Mouse (Mus musculus) neural tube, embryonic 14.5 days (tissue): ENCODE data around the gene Tigd3. TPM values are rescaled to one million over a fixed set of nuclear protein-coding genes. Genes with fewer than 3 reads are reported as not detected.

Experiments used
- ATAC-seq: fragments of 200-750 bp; cut with Nextera tagmentation; 2 replicates; pipeline ENCODE4 v1.8.0; 2017; ENCODE audit warnings: low read depth, mild to moderate bottlenecking, moderate TSS enrichment, moderate library complexity
- H3K27ac ChIP-seq: fragments of 300-500 bp; sonication (generic); 2 replicates; pipeline ENCODE4 v1.5.1; 2014; ENCODE audit warnings: low read depth, mild to moderate bottlenecking, control low read depth, low read length, moderate library complexity, mixed read lengths
- H3K27me3 ChIP-seq: fragments of 300-500 bp; sonication (generic); 2 replicates; pipeline ENCODE4 v1.6.1; 2014; ENCODE audit warnings: low read length; ENCODE audit not compliant: control insufficient read depth, insufficient read depth
- H3K36me3 ChIP-seq: fragments of 300-500 bp; sonication (generic); 2 replicates; pipeline ENCODE4 v1.6.1; 2014; ENCODE audit warnings: low read length, mixed read lengths; ENCODE audit not compliant: control insufficient read depth, insufficient read depth
- H3K4me1 ChIP-seq: fragments of 300-500 bp; sonication (generic); 2 replicates; pipeline ENCODE4 v1.6.1; 2014; ENCODE audit warnings: low read length; ENCODE audit not compliant: control insufficient read depth, insufficient read depth
- H3K4me2 ChIP-seq: fragments of 300-500 bp; sonication (generic); 2 replicates; pipeline ENCODE4 v1.6.1; 2014; ENCODE audit warnings: mild to moderate bottlenecking, low read depth, low read length, control low read depth
- H3K4me3 ChIP-seq: fragments of 300-500 bp; sonication (generic); 2 replicates; pipeline ENCODE4 v1.5.1; 2014; ENCODE audit warnings: low read depth, low read length, control low read depth, mixed read lengths
- H3K9ac ChIP-seq: fragments of 300-500 bp; sonication (generic); replicated peaks from 2 replicates; pipeline ENCODE4 v1.6.1; 2014; ENCODE audit warnings: low read depth, mild to moderate bottlenecking, control low read depth, low read length, mixed read lengths
- H3K9me3 ChIP-seq: fragments of 300-500 bp; sonication (generic); 2 replicates; pipeline ENCODE4 v1.6.1; 2016; ENCODE audit warnings: low read length; ENCODE audit not compliant: control insufficient read depth
- WGBS: fragments of 180-500 bp; shearing (Covaris S2); extraction: QIAGEN DNeasy Blood & Tissue Kit; methylation state at CpG from one replicate; pipeline ENCODE4 v1.1.7; 2014; 5-methylcytosine and 5-hydroxymethylcytosine counted together
- polyA plus RNA-seq: library from polyadenylated mRNA; unstranded; fragments of >200 nt; fragmentation: Nextera tagmentation; extraction: Ambion mirVana; gene quantifications from 2 replicates; pipeline ENCODE4 v1.2.1, GENCODE M21; 2014

Gene Tigd3
- polyA plus RNA-seq, 1 experiment from 2014 or later: 12.8 TPM

DNA sequence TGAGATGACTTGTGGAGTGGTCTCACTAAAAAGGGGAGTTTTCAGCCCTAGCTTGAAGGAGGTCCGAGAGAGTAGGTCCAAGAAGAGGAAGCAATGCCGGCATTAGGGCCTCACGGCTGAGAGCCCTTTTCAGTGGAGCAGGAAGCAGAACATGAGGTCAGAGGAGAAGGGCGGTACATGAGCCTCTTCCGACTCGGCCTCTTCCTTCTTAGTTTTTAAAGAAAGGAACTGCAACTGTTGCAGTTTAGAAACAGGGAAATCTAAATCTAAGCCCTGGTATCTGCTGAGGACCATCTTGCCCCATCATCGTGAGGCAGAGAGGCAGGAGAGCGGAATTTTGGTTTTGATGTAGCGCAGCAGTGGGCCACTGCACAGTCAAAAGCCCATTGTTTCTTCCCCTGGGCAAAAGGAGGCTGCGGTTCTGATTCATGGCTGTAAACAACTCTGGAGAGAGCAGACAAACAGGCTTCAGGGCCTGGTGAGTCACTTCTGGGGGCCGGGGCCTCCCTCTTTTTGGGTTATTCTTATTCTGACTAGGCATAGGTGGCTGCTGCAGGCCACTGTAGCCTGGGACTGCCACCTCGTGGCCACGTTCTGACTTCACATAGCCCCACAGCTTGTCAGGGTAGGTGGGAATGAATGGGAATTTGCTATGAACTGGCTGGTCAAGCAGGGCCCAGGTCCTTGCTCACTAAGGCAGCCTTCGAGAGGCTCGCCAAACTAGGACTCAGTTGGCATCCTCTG lies 16.2 kb downstream of the Tigd3 start, which contains the start of gene Slc25a45:
Gene Slc25a45, plus strand, starts transcription at position 191 of the 744 bp plus-strand sequence.
- no peaks in the 10 kb centered on the region for H3K36me3 ChIP-seq
- H3K4me1 ChIP-seq: peaks cover 12% of the 10 kb centered on the region
- peak; percentile 58; the same call in 1 of the 2 replicates for ATAC-seq

DNA sequence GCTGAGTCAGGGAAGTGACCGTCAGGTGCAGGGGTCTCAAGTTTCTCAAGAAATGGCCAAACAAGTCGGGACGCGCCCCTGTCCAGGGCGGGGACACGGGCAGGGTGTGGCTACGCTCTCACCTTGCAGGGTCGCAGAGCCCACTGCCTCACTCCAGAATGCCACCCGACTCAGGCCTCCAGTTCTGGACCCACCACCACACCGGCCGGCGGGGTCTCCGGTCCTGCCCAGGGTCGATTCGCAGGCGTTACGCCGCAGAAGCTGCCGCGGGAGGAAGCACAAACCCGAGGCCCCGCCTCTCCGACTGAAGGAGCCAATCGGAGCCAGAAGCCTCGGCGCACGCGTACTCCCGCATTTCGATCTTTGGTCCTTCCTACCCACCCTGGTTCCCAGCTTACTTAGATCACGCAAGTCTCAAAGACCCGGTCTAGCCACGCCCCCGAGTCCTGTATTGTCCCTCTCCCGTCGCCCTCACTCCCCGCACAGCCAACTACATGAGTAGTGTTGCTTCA lies 18.9 kb downstream of the Tigd3 start, which contains the start of gene Frmd8:
Gene Frmd8, minus strand, starts transcription at position 306 of the 512 bp plus-strand sequence.
- peak within 1 kb of the TSS; percentile 69 for H3K4me3 ChIP-seq
- no peaks in the 10 kb centered on the region for H3K9me3 ChIP-seq
- peak within 1 kb of the TSS; percentile 95 for H3K4me2 ChIP-seq
- H3K27me3 ChIP-seq: no peaks in the 10 kb centered on the region
- 0% methylated on average over 37 of the region's 37 CpGs for WGBS
- H3K9ac ChIP-seq: peak within 1 kb of the TSS; percentile 68
- peak within 1 kb of the TSS; percentile 52 for H3K27ac ChIP-seq
- ATAC-seq: peak; percentile 90
- H3K4me1 ChIP-seq: peaks cover 14% of the 10 kb centered on the region
- no peaks in the 10 kb centered on the region for H3K36me3 ChIP-seq

More for the DNA sequence above, 16.2 kb downstream of the Tigd3 start, which contains the start of gene Slc25a45:
- Histone ChIP-seq H3K4me2 (peak within 1 kb of the TSS; percentile 3; the same call in 1 of the 2 replicates), H3K27ac (no peak within 1 kb of the TSS), H3K4me3 (no peak within 1 kb of the TSS), H3K9me3 (no peaks in the 10 kb centered on the region), H3K27me3 (no peaks in the 10 kb centered on the region), H3K9ac (no peak within 1 kb of the TSS; the same call in 1 of the 2 replicates)
- WGBS: 45% methylated on average over 15 of the region's 15 CpGs

DNA sequence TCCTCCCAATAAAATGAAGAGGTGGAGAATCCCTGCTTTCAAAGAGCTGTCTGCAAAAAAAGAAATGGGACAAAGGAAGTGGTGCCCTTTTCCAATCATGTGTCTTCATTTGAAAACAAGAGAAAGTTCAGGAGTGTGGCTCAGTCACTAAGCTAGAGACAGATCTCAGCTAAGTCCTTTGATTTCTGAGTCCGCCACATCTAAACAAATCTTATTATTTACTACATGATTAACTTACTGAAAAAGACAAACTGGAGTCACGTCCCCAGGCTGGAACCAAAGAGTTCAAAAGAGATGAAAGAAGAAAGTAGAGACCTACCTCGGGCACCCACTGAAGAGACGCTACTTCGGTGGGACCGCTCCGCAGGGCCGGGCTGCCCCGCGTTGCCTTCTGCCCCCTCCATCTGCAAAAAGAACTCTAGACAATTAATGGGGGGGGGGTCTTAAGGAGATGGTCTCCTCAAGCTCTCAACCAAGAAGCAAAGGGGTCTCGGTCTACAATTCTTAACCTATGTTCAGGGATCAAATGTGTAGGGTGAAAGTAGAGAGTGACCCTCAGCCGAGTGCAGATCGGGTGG lies 19.5 kb downstream of the Tigd3 start:
- peaks cover 14% of the 10 kb centered on the region for H3K4me1 ChIP-seq
- H3K27ac ChIP-seq: no peak overlapping the region

DNA sequence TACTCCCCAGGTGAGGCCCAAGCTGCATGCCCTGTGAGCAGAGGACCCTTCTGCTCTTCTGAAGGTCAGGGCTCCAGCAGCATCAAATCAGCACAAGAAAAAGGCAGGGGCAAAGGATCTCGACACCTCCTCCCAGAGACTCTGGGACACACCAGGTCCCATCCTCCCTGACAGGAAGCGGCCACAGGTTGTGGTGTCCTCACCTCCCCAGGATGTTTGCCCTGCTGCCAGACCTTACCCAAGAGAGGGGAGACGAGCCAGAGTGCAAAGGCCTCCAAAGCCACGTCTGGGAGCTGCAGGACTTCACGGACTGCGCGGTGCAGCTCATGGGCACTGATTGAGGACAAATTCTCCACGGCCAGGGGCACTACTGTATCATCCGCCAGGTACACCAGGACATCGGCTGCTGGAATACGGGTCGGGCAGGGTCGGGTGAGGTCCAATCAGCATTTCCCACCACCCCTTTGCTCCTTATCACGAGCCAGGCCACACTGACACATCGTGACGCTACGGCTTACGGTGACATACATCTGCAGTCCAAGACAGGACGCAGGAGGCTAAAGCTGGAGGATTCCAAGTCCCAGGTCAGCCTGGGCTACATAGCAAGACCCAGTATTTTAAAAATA lies 20.9 kb downstream of the Tigd3 start:
- Histone ChIP-seq H3K9ac (0 out of 2 replicates have a peak overlapping the region, but pooled peaks have one; percentile 8), H3K4me1 (peaks cover 14% of the 10 kb centered on the region)
- no peak for ATAC-seq

More for the DNA sequence above, 19.5 kb downstream of the Tigd3 start:
- Histone ChIP-seq H3K4me2 (peak overlapping the region; percentile 95), H3K9me3 (no peaks in the 10 kb centered on the region), H3K4me3 (peak overlapping the region; percentile 69), H3K36me3 (peaks cover 3% of the 10 kb centered on the region; the same call in 1 of the 2 replicates), H3K9ac (peak overlapping the region; percentile 68; the same call in 1 of the 2 replicates), H3K27me3 (no peaks in the 10 kb centered on the region)
- 9% methylated on average over 13 of the region's 13 CpGs for WGBS
- no peak for ATAC-seq

DNA sequence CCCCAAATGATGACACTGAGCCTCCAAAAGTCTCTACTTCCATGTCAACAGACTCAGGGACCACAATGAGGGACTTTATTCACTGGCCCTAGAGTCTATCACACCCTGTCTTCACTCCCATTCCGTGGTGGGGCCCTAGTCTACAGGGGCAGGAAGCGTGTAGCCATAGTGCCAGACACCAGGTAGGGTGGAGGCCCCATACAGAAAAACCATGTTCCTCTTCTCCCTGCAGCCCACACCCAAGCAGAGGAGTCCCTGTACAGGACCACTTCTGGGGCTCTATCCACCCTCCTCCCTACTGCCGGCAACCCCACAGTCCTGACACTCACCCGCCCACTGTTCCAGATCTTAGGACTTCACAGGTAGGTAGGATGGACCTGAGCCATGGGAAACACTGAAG lies 21.4 kb downstream of the Tigd3 start:
- no peak overlapping the region for H3K9ac ChIP-seq
- peaks cover 14% of the 10 kb centered on the region for H3K4me1 ChIP-seq
- no peak overlapping the region for H3K4me2 ChIP-seq
- WGBS: 92% methylated on average over 4 of the region's 4 CpGs
- no peak for ATAC-seq
- H3K27ac ChIP-seq: no peak overlapping the region
- H3K4me3 ChIP-seq: no peak overlapping the region
- peaks cover 13% of the 10 kb centered on the region for H3K36me3 ChIP-seq
- H3K9me3 ChIP-seq: no peaks in the 10 kb centered on the region
- no peaks in the 10 kb centered on the region for H3K27me3 ChIP-seq

More for the DNA sequence above, 20.9 kb downstream of the Tigd3 start:
- Histone ChIP-seq H3K36me3 (peaks cover 10% of the 10 kb centered on the region), H3K27ac (no peak overlapping the region), H3K4me2 (no peak overlapping the region), H3K9me3 (no peaks in the 10 kb centered on the region), H3K4me3 (no peak overlapping the region), H3K27me3 (no peaks in the 10 kb centered on the region)
- WGBS: 91% methylated on average over 19 of the region's 19 CpGs

DNA sequence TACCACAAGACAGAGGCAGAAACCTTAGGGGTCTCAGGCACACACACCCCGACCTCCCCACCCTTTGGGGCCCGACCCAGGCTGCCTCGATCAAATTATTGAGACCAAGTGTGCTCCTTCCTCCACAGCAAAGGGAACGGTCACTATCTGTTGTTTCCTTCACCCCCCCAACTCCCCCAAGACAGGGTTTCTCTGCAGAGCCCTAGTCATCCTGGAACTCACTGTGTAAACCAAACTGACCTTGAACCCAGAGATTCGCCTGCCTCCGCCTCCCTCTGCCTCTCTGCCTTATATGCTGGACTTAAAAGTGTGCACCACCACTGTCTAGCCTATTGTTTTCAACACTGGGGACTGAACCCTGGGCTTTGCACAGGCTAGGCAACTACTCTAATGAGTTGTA lies 22.3 kb downstream of the Tigd3 start:
- Histone ChIP-seq H3K27ac (peak overlapping the region; percentile 57; the same call in 1 of the 2 replicates), H3K9ac (peak overlapping the region; percentile 28; the same call in 1 of the 2 replicates), H3K4me3 (no peak overlapping the region), H3K36me3 (peaks cover 13% of the 10 kb centered on the region), H3K4me2 (no peak overlapping the region), H3K4me1 (peaks cover 14% of the 10 kb centered on the region), H3K27me3 (no peaks in the 10 kb centered on the region), H3K9me3 (no peaks in the 10 kb centered on the region)
- ATAC-seq: no peak
- 58% methylated on average over 6 of the region's 6 CpGs for WGBS

DNA sequence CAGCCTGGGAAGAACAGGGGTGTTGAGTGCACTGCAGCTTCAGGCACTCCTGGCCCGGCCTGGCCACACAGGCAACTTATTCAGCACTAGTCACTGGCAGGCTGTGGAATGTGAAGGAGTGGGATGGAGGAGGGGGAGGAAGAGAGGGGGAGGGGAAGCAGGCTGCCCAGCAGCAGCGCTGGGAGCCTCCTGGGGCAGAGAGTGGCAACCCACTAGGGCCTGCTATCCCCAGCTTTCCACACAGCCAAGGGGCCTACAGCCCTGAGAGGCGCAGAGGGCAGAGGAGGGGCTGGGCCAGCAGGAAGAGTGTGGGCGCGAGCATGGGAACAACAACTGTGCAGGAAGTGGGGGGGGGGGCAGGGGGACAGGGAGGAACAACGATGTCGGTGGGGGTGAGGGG lies 22.7 kb downstream of the Tigd3 start:
- peak; percentile 38; the same call in 1 of the 2 replicates for ATAC-seq
- WGBS: 3% methylated on average over 7 of the region's 7 CpGs
- 0 out of 2 replicates have a peak overlapping the region, but pooled peaks have one; percentile 28 for H3K9ac ChIP-seq
- H3K36me3 ChIP-seq: peaks cover 13% of the 10 kb centered on the region
- no peak overlapping the region for H3K4me3 ChIP-seq
- H3K27ac ChIP-seq: peak overlapping the region; percentile 57
- no peaks in the 10 kb centered on the region for H3K9me3 ChIP-seq
- H3K4me2 ChIP-seq: peak overlapping the region; percentile 14; the same call in 1 of the 2 replicates
- H3K4me1 ChIP-seq: peaks cover 14% of the 10 kb centered on the region
- H3K27me3 ChIP-seq: no peaks in the 10 kb centered on the region

DNA sequence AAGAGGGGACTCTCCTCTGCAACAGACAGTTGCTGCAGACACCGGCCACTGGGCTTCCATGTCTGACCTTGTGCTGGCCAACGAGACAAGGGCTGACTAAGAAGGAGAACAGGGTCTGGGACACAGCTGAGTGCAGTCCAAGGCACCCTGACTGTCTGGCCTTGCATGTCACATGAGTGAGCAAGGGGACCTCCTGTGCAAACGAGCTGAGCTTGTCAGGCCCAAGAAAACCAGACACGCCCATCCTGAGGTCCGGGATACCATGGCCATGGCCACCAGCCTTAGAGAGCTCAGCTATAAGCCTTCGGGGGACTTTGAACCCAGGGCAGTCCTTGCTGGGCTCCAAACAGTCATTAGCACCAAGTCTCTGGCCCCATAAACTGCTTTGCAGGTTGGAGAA lies 25.9 kb downstream of the Tigd3 start:
- Histone ChIP-seq H3K4me1 (0 out of 2 replicates have a peak, but pooled peaks cover 2% of the 10 kb centered on the region), H3K36me3 (peaks cover 19% of the 10 kb centered on the region), H3K27ac (no peak overlapping the region), H3K9me3 (no peaks in the 10 kb centered on the region), H3K4me3 (no peak overlapping the region), H3K9ac (no peak overlapping the region), H3K4me2 (no peak overlapping the region), H3K27me3 (no peaks in the 10 kb centered on the region)
- 93% methylated on average over 6 of the region's 6 CpGs for WGBS
- no peak for ATAC-seq
